ENCODE assay signal across 7 mouse cellular contexts in genomic region chr2:175931000-175931399, GRCm38 (mm10). TPM values are rescaled to one million over a fixed set of nuclear protein-coding genes. Genes with fewer than 3 reads are reported as not detected.
DNase-seq lines count a peak whose midpoint lies in the region; ATAC-seq and TF ChIP-seq lines count a peak whose summit lies in the region.
"Not testable (repeated sequence)": the region's sequence is repeated elsewhere in the genome, so short reads cannot be mapped to it uniquely, and the experiment has no call there.

Gene Zfp966, minus strand, starts transcription at chr2:175931100.

- not testable (repeated sequence) for TF ChIP-seq CTCF in ES-Bruce4 (IDR thresholded peaks at IDR 0.05; ENCODE audit: low read depth, low read length); MEL (IDR thresholded peaks at IDR 0.05 in 2 of 3, conservative IDR thresholded peaks at IDR 0.05 in 1 of 3; ENCODE audit: control insufficient read depth in 1 of 3, insufficient read depth in 1 of 3, low read depth in 2 of 3, low read length in 3 of 3, poor library complexity in 1 of 3, severe bottlenecking in 1 of 3); bone marrow macrophage, adult 2 months (IDR thresholded peaks at IDR 0.05; ENCODE audit: low read depth, low read length); embryonic fibroblast, embryonic 13.5 days (IDR thresholded peaks at IDR 0.05; ENCODE audit: borderline replicate concordance, insufficient read depth, low read length); heart, adult 2 months (IDR thresholded peaks at IDR 0.05)

- intact Hi-C loops in heart, adult 2 months (cut with DNase I); heart, postnatal 25 days (cut with DNase I): not testable (repeated sequence)

- H3K9ac ChIP-seq in ES-Bruce4 (ENCODE audit: low read depth, poor library complexity, severe bottlenecking); MEL (ENCODE audit: control insufficient read depth, low read depth, low read length, poor library complexity, severe bottlenecking); heart, adult 2 months (ENCODE audit: low read depth, low read length): not testable (repeated sequence)

- H3K27ac ChIP-seq in ES-Bruce4 (ENCODE audit: insufficient read depth, low read length); MEL (ENCODE audit: control insufficient read depth, low read depth, low read length); bone marrow macrophage, adult 2 months (ENCODE audit: insufficient read depth, low read depth, low read length); embryonic fibroblast, embryonic 13.5 days (ENCODE audit: insufficient read depth, low read length); heart, adult 2 months: not testable (repeated sequence)

- H3K4me1 ChIP-seq in ES-Bruce4 (ENCODE audit: control insufficient read depth, insufficient read depth, low read length); MEL (ENCODE audit: control insufficient read depth in 1 of 2, insufficient read depth in 2 of 2, low read length in 2 of 2); bone marrow macrophage, adult 2 months (ENCODE audit: control insufficient read depth, insufficient read depth, low read length); embryonic fibroblast, embryonic 13.5 days (ENCODE audit: control insufficient read depth, insufficient read depth, low read length); heart, adult 2 months (ENCODE audit: control insufficient read depth, insufficient read depth, low read length): not testable (repeated sequence)

- ATAC-seq in megakaryocyte progenitor cell, adult 5-6 weeks (replicated peaks; ENCODE audit: poor library complexity): not testable (repeated sequence)

- DNase-seq in MEL (ENCODE audit: low read depth, low spot score); heart, adult 2 months; heart, postnatal 25 days (ENCODE audit: low spot score): not testable (repeated sequence)

- no CpG with 5 or more reads among the region's 6 CpGs for WGBS in heart, adult 2 months

- not testable (repeated sequence) for H3K9me3 ChIP-seq in ES-Bruce4 (replicated peaks; ENCODE audit: control insufficient read depth, insufficient read depth, low read length, poor library complexity, severe bottlenecking); MEL (replicated peaks; ENCODE audit: insufficient read depth, low read length)

- H3K27me3 ChIP-seq in ES-Bruce4 (ENCODE audit: control insufficient read depth, insufficient read depth, low read length, poor library complexity, severe bottlenecking); MEL (ENCODE audit: control insufficient read depth in 1 of 2, insufficient read depth in 2 of 2, low read length in 2 of 2); heart, adult 2 months (ENCODE audit: control insufficient read depth, insufficient read depth, low read length): not testable (repeated sequence)

- TF ChIP-seq RAD21 in MEL (IDR thresholded peaks at IDR 0.05; ENCODE audit: low read depth, low read length): not testable (repeated sequence)

- TF ChIP-seq EP300 in ES-Bruce4 (IDR thresholded peaks at IDR 0.05; ENCODE audit: insufficient read depth, low read depth, low read length); MEL (IDR thresholded peaks at IDR 0.05; ENCODE audit: low read depth in 1 of 2, low read length in 2 of 2); heart, adult 2 months (IDR thresholded peaks at IDR 0.05; ENCODE audit: insufficient read depth, low read depth, low read length): not testable (repeated sequence)

- TF ChIP-seq POLR2A in ES-Bruce4 (IDR thresholded peaks at IDR 0.05; ENCODE audit: insufficient read depth, low read length); MEL (IDR thresholded peaks at IDR 0.05; ENCODE audit: control insufficient read depth in 1 of 2, insufficient read depth in 1 of 2, low read depth in 1 of 2, low read length in 2 of 2, poor library complexity in 1 of 2); bone marrow macrophage, adult 2 months (IDR thresholded peaks at IDR 0.05; ENCODE audit: borderline replicate concordance, low read depth, low read length); embryonic fibroblast, embryonic 13.5 days (IDR thresholded peaks at IDR 0.05; ENCODE audit: low read depth, low read length); heart, adult 2 months (IDR thresholded peaks at IDR 0.05; ENCODE audit: insufficient read depth, low read depth, low read length): not testable (repeated sequence)

- H3K36me3 ChIP-seq in ES-Bruce4 (ENCODE audit: control insufficient read depth, insufficient read depth, low read length, poor library complexity, severe bottlenecking); MEL (ENCODE audit: control insufficient read depth in 1 of 2, insufficient read depth in 2 of 2, low read length in 2 of 2); heart, adult 2 months (ENCODE audit: control insufficient read depth, insufficient read depth, low read length): not testable (repeated sequence)

- H3K4me3 ChIP-seq in ES-Bruce4 (ENCODE audit: low read depth, low read length); MEL (ENCODE audit: control insufficient read depth in 1 of 2, insufficient read depth in 1 of 2, low read depth in 2 of 2, low read length in 2 of 2); bone marrow macrophage, adult 2 months (ENCODE audit: insufficient read depth, low read length); embryonic fibroblast, embryonic 13.5 days (ENCODE audit: insufficient read depth, low read length); heart, adult 2 months: not testable (repeated sequence)

- H3K79me2 ChIP-seq in MEL (ENCODE audit: control insufficient read depth, insufficient read depth, low read length, poor library complexity); heart, adult 2 months (replicated peaks; ENCODE audit: control insufficient read depth, insufficient read depth, low read length): not testable (repeated sequence)

RNA-seq across cellular contexts. Expression of gene Zfp966, which starts in this region (rescaled TPM):
- polyA plus RNA-seq in ES-Bruce4 (2011; ENCODE audit: insufficient read depth, insufficient read length, low read depth, missing spikeins): 21.3 and 23.8 TPM in 2 replicates
- 8.0 and 13.9 TPM in 2 replicates for total RNA-seq in MEL (2012; rRNA removed)
- polyA plus RNA-seq in MEL (2012; ENCODE audit: insufficient read depth in 1 of 2, insufficient read length in 2 of 2, low read depth in 1 of 2, low replicate concordance in 2 of 2, missing spikeins in 1 of 2): 100 to 1,000 TPM in 1 of 2 experiments, 1 to 10 TPM in 1; 9.7 to 774 TPM
- polyA plus RNA-seq in bone marrow macrophage, adult 2 months (2012; ENCODE audit: insufficient read depth, insufficient read length, missing spikeins): 10.5 and 11.5 TPM in 2 replicates
- 10.4 and 17.3 TPM in 2 replicates for polyA plus RNA-seq in embryonic fibroblast, embryonic 13.5 days (2011; ENCODE audit: insufficient read length, low read depth, missing spikeins)
- 10 to 100 TPM; 13.3 to 16.8 TPM for total RNA-seq in heart, adult 2 months (2021)
- polyA plus RNA-seq in heart, adult 2 months (2012; rRNA removed): 0.86 and 1.6 TPM in 2 replicates
- 10 to 100 TPM; 13.2 to 14.2 TPM for total RNA-seq in heart, postnatal 25 days (2021)
- total RNA-seq in megakaryocyte progenitor cell, adult 5-6 weeks (2015): 9.0 and 10.7 TPM in 2 replicates
- total RNA-seq in megakaryocyte progenitor cell, adult 5-6 weeks (2017): 11.2 and 18.0 TPM in 2 replicates
